Mouse (Mus musculus) midbrain, postnatal 0 days (tissue): Measurements from ENCODE around the gene Cdh24. TPM values are rescaled to one million over a fixed set of nuclear protein-coding genes. Genes with fewer than 3 reads are reported as not detected.

Experiments
- ATAC-seq: fragments of 200-750 bp; cut with Nextera tagmentation; 2 replicates; pipeline ENCODE4 v1.8.0; 2017; ENCODE audit warnings: moderate number of reproducible peaks, mild to moderate bottlenecking, moderate TSS enrichment, moderate library complexity; ENCODE audit not compliant: low FRiP score
- DNase-seq: peaks from one replicate; pipeline ENCODE4 v3.0.0-alpha.2; 2015; ENCODE audit warnings: low spot score
- H3K27ac ChIP-seq: fragments of 300-500 bp; sonication (generic); 2 replicates; pipeline ENCODE4 v1.5.1; 2014; ENCODE audit warnings: low read depth, mild to moderate bottlenecking, low read length, mixed read lengths
- H3K27me3 ChIP-seq: fragments of 300-500 bp; sonication (generic); 2 replicates; pipeline ENCODE4 v1.6.1; 2014; ENCODE audit warnings: low read length, control low read depth, mixed read lengths; ENCODE audit not compliant: insufficient read depth
- H3K36me3 ChIP-seq: fragments of 300-500 bp; sonication (generic); 2 replicates; pipeline ENCODE4 v1.6.1; 2014; ENCODE audit warnings: low read length, control low read depth, mixed read lengths; ENCODE audit not compliant: insufficient read depth
- H3K4me1 ChIP-seq: fragments of 300-500 bp; sonication (generic); 2 replicates; pipeline ENCODE4 v1.6.1; 2014; ENCODE audit warnings: mild to moderate bottlenecking, control low read depth, antibody characterized with exemption, low read length, mixed read lengths; ENCODE audit not compliant: insufficient read depth
- H3K4me2 ChIP-seq: fragments of 300-500 bp; sonication (generic); 2 replicates; pipeline ENCODE4 v1.6.1; 2014; ENCODE audit warnings: low read depth, mild to moderate bottlenecking, low read length, mixed read lengths; ENCODE audit not compliant: poor library complexity, severe bottlenecking
- H3K4me3 ChIP-seq: fragments of 300-500 bp; sonication (generic); 2 replicates; pipeline ENCODE4 v1.5.1; 2014; ENCODE audit warnings: low read depth, mild to moderate bottlenecking, low read length, moderate library complexity
- H3K9ac ChIP-seq: fragments of 300-500 bp; sonication (generic); replicated peaks from 2 replicates; pipeline ENCODE4 v1.6.1; 2014; ENCODE audit warnings: mild to moderate bottlenecking, low read length, moderate library complexity, mixed read lengths; ENCODE audit not compliant: poor library complexity, severe bottlenecking
- H3K9me3 ChIP-seq: fragments of 300-500 bp; sonication (generic); 2 replicates; pipeline ENCODE4 v1.6.1; 2016; ENCODE audit warnings: low read length, control low read depth
- CTCF ChIP-seq: IDR thresholded peaks from 2 replicates; pipeline ENCODE4 v1.5.1; 2016; ENCODE audit warnings: antibody characterized with exemption, mild to moderate bottlenecking
- WGBS: fragments of 180-500 bp; shearing (Covaris S2); extraction: QIAGEN DNeasy Blood & Tissue Kit; methylation state at CpG from one replicate; pipeline ENCODE4 v1.1.7; 2014; 5-methylcytosine and 5-hydroxymethylcytosine counted together
- polyA plus RNA-seq: library from polyadenylated mRNA; unstranded; fragments of >200 nt; fragmentation: Nextera tagmentation; extraction: Ambion mirVana; gene quantifications from 2 replicates; pipeline ENCODE4 v1.2.1, GENCODE M21; 2015
- total RNA-seq: library from RNA; depleted of rRNA; stranded (reverse); fragments of >200 nt; gene quantifications from 2 replicates; pipeline ENCODE4 v1.2.3, GENCODE M21; 2014

Cdh24 gene
- total and polyA plus RNA-seq, 2 experiments from 2014 or later: 9.0 to 49.7 TPM

- Histone ChIP-seq H3K36me3 (peaks cover 21% of the 10 kb centered on the region; the same call in 1 of the 2 replicates), H3K27ac (no peak overlapping the region), H3K9me3 (no peaks in the 10 kb centered on the region), H3K27me3 (no peaks in the 10 kb centered on the region), H3K9ac (no peak overlapping the region), H3K4me1 (peaks cover 2% of the 10 kb centered on the region; the same call in 1 of the 2 replicates), H3K4me3 (no peak overlapping the region), H3K4me2 (no peak overlapping the region)
- ATAC-seq (no peak), DNase-seq (no peak)
- WGBS: 89% methylated on average over 3 of the region's 3 CpGs
- TF ChIP-seq CTCF: no peak
These were observed 41.2 kb upstream of the Cdh24 start for GRCm38 (mm10) chr14:54682396-54682795.

- no peaks in the 10 kb centered on the region for H3K4me1 ChIP-seq
- no peak overlapping the region for H3K4me2 ChIP-seq
- no peak overlapping the region for H3K9ac ChIP-seq
- 88% methylated on average over 16 of the region's 16 CpGs for WGBS
- DNase-seq (no peak), ATAC-seq (no peak)
- no peak for TF ChIP-seq CTCF
- H3K36me3 ChIP-seq: peaks cover 41% of the 10 kb centered on the region
- H3K27me3 ChIP-seq: no peaks in the 10 kb centered on the region
- no peaks in the 10 kb centered on the region for H3K9me3 ChIP-seq
- H3K27ac ChIP-seq: no peak overlapping the region
- H3K4me3 ChIP-seq: no peak overlapping the region
These were observed 37.6 kb upstream of the Cdh24 start for GRCm38 (mm10) chr14:54678657-54679304.

DNA sequence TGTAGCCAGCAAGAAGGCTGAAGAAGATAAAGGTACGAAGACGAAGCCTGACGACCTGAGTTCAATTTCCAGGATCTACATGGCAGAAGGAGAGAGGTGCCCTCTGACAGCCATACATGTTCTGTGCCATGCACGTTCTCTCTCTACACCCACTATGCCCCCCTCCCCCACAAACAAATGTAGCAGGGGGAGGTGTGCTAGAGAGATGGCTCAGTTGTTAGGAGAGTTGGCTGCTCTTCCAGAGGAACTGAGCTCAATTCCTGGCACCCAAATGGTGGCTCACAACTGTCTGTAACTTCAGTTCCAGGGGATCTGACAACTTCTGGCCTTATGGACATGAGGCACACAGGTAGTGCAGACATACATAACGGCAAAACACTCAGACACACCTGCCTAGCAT, 35.1 kb upstream of the Cdh24 start:
- no peaks in the 10 kb centered on the region for H3K9me3 ChIP-seq
- H3K27ac ChIP-seq: no peak overlapping the region
- no peaks in the 10 kb centered on the region for H3K4me1 ChIP-seq
- ATAC-seq (no peak), DNase-seq (no peak)
- H3K9ac ChIP-seq: no peak overlapping the region
- H3K27me3 ChIP-seq: no peaks in the 10 kb centered on the region
- no peak for TF ChIP-seq CTCF
- no peak overlapping the region for H3K4me3 ChIP-seq
- whole genome bisulfite sequencing: 85% methylated on average over 5 of the region's 5 CpGs
- no peak overlapping the region for H3K4me2 ChIP-seq
- H3K36me3 ChIP-seq: peaks cover 41% of the 10 kb centered on the region

DNA sequence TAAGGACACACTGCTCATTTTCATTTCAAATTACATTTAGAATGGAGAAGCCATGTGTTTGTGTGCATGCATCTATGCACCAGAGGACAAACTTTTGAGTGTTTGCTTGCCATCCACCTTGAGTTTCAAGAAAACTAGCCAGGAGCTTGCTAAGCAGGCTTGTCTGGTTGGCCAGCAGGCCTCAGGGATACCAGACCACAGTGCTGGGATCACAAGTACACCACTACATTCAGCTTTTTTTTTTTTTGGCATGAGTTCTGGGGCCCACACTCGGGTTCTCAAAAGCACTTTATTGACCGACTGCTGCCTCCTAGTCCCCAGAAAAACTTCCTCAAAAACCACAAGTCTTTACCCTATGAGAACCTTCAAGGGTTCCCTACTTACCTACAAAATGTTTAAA, 33.2 kb upstream of the Cdh24 start:
- Histone ChIP-seq H3K36me3 (peaks cover 36% of the 10 kb centered on the region), H3K4me3 (no peak overlapping the region)
- 82% methylated on average over 2 of the region's 2 CpGs for WGBS

GRCm38 (mm10) chr14:54669381-54669780, 28.2 kb upstream of the Cdh24 start:
- WGBS: 75% methylated on average over 4 of the region's 4 CpGs
- no peak for ATAC-seq
- Histone ChIP-seq H3K27me3 (no peaks in the 10 kb centered on the region), H3K9me3 (no peaks in the 10 kb centered on the region), H3K27ac (no peak overlapping the region), H3K4me1 (no peaks in the 10 kb centered on the region), H3K9ac (no peak overlapping the region), H3K36me3 (peaks cover 35% of the 10 kb centered on the region), H3K4me3 (no peak overlapping the region), H3K4me2 (no peak overlapping the region)
- no peak for DNase-seq
- TF ChIP-seq CTCF: peak; percentile 68

More for the DNA sequence above, 33.2 kb upstream of the Cdh24 start:
- ATAC-seq (no peak), DNase-seq (no peak)
- H3K27ac ChIP-seq: no peak overlapping the region
- no peaks in the 10 kb centered on the region for H3K9me3 ChIP-seq
- no peak overlapping the region for H3K4me2 ChIP-seq
- H3K27me3 ChIP-seq: no peaks in the 10 kb centered on the region
- H3K4me1 ChIP-seq: no peaks in the 10 kb centered on the region
- no peak overlapping the region for H3K9ac ChIP-seq
- no peak for TF ChIP-seq CTCF

- no peak for ATAC-seq
- Histone ChIP-seq H3K4me1 (no peaks in the 10 kb centered on the region), H3K9ac (no peak overlapping the region), H3K4me2 (no peak overlapping the region), H3K9me3 (no peaks in the 10 kb centered on the region), H3K27ac (no peak overlapping the region), H3K36me3 (peaks cover 55% of the 10 kb centered on the region), H3K27me3 (no peaks in the 10 kb centered on the region), H3K4me3 (no peak overlapping the region)
- WGBS: 94% methylated on average over 10 of the region's 10 CpGs
- DNase-seq: no peak
- TF ChIP-seq CTCF: no peak
These were observed 23.5 kb upstream of the Cdh24 start for GRCm38 (mm10) chr14:54664477-54665222.
